Mouse (Mus musculus): ENCODE measurements around the gene Tex2.

- no peak for TF ChIP-seq MAFK (IDR thresholded peaks at IDR 0.05; ENCODE audit: insufficient read depth, low read depth, low read length)
- no peak for TF ChIP-seq CHD2 (IDR thresholded peaks at IDR 0.05; ENCODE audit: low read depth, low read length)
- no peak for TF ChIP-seq ZNF384 (IDR thresholded peaks at IDR 0.05; ENCODE audit: low read depth, low read length)
Measured at GRCm38 (mm10) chr11:106490057-106490456, 123.2 kb downstream of the Tex2 start.
